Mouse (Mus musculus) ES-Bruce4 (cell line): Measurements from ENCODE around the gene Oaz2. TPM values are rescaled to one million over a fixed set of nuclear protein-coding genes. Genes with fewer than 3 reads are reported as not detected.

ENCODE experiments used
- H3K27ac ChIP-seq: 2 replicates; pipeline ENCODE4 v1.5.1; 2012; ENCODE audit warnings: low read length, inconsistent platforms; ENCODE audit not compliant: insufficient read depth
- H3K27me3 ChIP-seq: 2 replicates; pipeline ENCODE4 v1.6.1; 2012; ENCODE audit warnings: mild to moderate bottlenecking, low read length, inconsistent platforms; ENCODE audit not compliant: control insufficient read depth, poor library complexity, insufficient read depth, severe bottlenecking
- H3K36me3 ChIP-seq: 2 replicates; pipeline ENCODE4 v1.6.1; 2012; ENCODE audit warnings: inconsistent platforms, mild to moderate bottlenecking, low read length, moderate library complexity; ENCODE audit not compliant: control insufficient read depth, poor library complexity, insufficient read depth, severe bottlenecking
- H3K4me1 ChIP-seq: one replicate; pipeline ENCODE4 v1.8.1; 2011; ENCODE audit warnings: low read length; ENCODE audit not compliant: control insufficient read depth, insufficient read depth
- H3K4me3 ChIP-seq: 2 replicates; pipeline ENCODE4 v1.5.1; 2011; ENCODE audit warnings: low read depth, mild to moderate bottlenecking, low read length
- H3K9ac ChIP-seq: 2 replicates; pipeline ENCODE4 v1.6.1; 2012; ENCODE audit warnings: low read depth, mild to moderate bottlenecking, inconsistent platforms; ENCODE audit not compliant: poor library complexity, severe bottlenecking
- H3K9me3 ChIP-seq: replicated peaks from 2 replicates; pipeline ENCODE4 v1.6.1; 2012; ENCODE audit warnings: mild to moderate bottlenecking, low read length, inconsistent platforms; ENCODE audit not compliant: control insufficient read depth, poor library complexity, insufficient read depth, severe bottlenecking
- CTCF ChIP-seq: IDR thresholded peaks from one replicate; pipeline ENCODE4 v1.8.1; 2011; ENCODE audit warnings: low read depth, low read length
- EP300 ChIP-seq: IDR thresholded peaks from 2 replicates; pipeline ENCODE4 v1.6.1; 2011; ENCODE audit warnings: low read depth, low read length; ENCODE audit not compliant: insufficient read depth
- POLR2A ChIP-seq: IDR thresholded peaks from one replicate; pipeline ENCODE4 v1.8.1; 2011; ENCODE audit warnings: low read length; ENCODE audit not compliant: insufficient read depth
- polyA plus RNA-seq: library from polyadenylated mRNA; stranded (reverse); fragments of >200 nt; gene quantifications from 2 replicates; pipeline ENCODE4 v1.2.4, GENCODE M21; 2011; ENCODE audit warnings: low read depth; ENCODE audit not compliant: missing spikeins, insufficient read depth, insufficient read length

Oaz2 gene
- polyA plus RNA-seq, 1 experiment: 81.5 TPM

DNA sequence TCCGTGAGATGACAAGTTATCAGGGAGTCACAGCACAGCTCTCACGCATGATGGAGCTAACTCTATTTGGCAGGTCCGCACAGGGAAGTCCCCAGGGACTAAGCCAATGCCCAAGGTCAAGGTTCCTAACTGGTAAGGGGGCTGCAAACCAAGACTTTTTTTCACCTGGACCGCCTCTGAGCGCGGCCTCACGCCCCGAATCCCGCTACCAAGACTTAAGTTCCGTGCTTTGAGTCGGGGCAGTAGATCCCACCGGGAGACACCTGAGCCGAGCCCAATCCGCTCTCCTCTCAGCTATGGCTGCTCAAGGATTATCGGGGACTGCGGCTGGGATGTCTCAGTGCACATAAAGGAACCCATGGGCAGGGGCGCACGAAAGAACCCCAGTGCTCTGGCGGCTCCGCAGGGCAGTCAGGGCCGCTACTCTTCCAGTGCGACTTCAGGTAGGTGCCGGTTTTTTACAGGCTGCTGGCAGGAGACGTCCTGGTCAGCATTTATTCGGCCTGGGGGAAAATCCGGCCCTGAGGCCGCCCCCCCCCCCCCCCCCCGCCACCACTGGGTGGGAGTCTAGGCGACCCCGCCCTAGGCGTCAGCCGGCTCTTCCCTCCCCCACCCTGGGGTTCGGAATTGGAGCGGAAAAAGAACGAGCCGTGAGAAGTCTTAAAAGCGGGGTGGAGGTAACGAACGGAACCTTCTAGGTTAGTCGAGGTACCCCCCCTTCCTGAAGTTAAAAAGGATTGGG, 38.6 kb upstream of the Oaz2 start, which contains the start of gene Rbpms2:
TSS of gene Rbpms2 (plus strand) at position 624 of the 742 bp plus-strand sequence.
- Histone ChIP-seq H3K4me3 (peak within 1 kb of the TSS; percentile 92), H3K36me3 (no peaks in the 10 kb centered on the region), H3K9ac (peak within 1 kb of the TSS; percentile 85), H3K27me3 (no peaks in the 10 kb centered on the region), H3K27ac (peak within 1 kb of the TSS; percentile 91), H3K9me3 (no peaks in the 10 kb centered on the region), H3K4me1 (no peaks in the 10 kb centered on the region)
- TF ChIP-seq EP300 (no peak), POLR2A (peak; percentile 17), CTCF (no peak)

DNA sequence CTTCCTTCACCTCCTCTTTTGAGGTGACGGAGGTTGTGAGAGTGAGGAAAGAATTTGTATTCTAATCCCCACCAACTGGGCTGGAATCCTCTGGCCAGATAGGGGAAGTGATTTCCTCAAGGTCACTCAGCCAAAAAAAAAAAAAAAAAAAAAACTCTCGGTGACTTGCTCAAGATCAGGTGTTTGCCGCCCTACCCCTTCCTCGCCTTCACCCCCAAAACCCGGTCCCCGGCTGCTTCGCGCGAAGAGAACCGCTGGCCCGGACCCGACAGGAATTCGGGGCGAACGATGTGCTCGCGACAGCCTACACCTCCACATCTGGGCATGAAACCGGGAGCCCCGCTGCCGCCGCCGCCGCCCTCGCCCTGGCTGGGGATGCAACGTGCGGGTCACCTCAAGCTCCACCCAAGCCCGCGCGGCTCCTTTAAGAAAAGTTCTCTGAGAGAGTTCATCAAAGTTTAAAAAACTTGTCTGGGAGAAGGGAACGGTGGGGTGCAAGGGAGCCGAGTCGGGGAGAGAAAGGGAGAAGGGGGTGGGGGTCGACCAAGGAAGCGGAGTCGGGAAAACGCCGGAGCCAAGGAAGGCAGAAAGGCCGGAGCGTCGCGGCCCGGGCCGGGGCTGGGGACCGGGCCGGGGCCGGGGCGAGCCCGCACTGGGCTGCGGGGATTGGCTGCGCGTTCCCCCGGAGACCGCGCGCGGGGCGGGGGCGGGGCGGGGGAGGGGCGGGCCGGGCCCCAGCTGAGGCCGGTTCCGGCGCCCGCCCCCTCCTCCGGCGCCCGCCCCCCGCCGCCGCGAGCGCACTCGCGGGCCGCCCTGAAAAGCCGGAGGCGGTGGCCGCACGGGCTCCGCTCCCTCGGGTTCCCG, 37.8 kb upstream of the Oaz2 start:
- no peaks in the 10 kb centered on the region for H3K36me3 ChIP-seq
- H3K27me3 ChIP-seq: no peaks in the 10 kb centered on the region
- H3K4me1 ChIP-seq: no peaks in the 10 kb centered on the region
- TF ChIP-seq EP300: no peak
- TF ChIP-seq CTCF: no peak
- TF ChIP-seq POLR2A: no peak
- H3K9ac ChIP-seq: peak overlapping the region; percentile 85
- no peaks in the 10 kb centered on the region for H3K9me3 ChIP-seq
- peak overlapping the region; percentile 91 for H3K27ac ChIP-seq
- peak overlapping the region; percentile 92 for H3K4me3 ChIP-seq

DNA sequence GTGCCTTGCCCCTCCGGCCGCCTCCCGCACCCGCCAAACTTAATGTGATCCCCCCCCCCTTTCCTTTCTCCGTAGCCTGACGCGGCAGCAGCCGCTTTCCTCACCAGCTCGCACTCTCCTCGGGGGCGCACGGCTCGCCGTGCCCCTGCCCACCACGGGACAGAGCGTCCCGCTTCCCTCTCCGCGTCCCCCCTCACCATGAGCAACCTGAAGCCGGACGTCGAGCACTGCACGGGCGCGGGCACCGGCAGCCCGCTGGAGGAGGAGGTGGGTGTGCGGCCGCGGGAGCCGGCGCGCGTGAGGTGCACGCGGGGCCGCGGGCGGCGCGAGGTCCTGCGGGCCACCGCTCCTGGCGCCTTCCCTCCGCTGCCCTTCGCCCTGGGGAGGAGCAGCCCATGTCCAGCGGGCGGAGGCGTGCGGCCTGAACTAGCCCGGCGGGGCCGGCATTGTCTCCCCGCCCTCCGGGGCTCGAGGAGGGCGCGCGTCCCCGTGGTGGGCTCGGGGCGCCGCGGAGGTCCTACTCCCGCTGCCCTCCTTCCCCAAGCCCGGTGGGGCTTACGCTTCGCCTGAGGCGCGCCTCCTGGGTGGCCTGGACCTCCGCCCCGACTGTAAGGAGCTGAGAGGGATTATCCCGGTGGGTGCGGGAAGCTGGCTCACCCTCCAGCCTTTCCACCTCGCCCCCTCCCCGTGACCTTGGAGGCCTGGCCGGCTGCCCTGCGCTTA, 37.0 kb upstream of the Oaz2 start:
- H3K4me3 ChIP-seq: peak overlapping the region; percentile 92
- TF ChIP-seq EP300 (0 out of 2 replicates have a peak, but pooled peaks have one; percentile 35), POLR2A (no peak)
- peak overlapping the region; percentile 21 for H3K27ac ChIP-seq
- H3K4me1 ChIP-seq: no peaks in the 10 kb centered on the region
- no peaks in the 10 kb centered on the region for H3K27me3 ChIP-seq
- H3K9ac ChIP-seq: peak overlapping the region; percentile 85
- no peaks in the 10 kb centered on the region for H3K36me3 ChIP-seq
- H3K9me3 ChIP-seq: no peaks in the 10 kb centered on the region

DNA sequence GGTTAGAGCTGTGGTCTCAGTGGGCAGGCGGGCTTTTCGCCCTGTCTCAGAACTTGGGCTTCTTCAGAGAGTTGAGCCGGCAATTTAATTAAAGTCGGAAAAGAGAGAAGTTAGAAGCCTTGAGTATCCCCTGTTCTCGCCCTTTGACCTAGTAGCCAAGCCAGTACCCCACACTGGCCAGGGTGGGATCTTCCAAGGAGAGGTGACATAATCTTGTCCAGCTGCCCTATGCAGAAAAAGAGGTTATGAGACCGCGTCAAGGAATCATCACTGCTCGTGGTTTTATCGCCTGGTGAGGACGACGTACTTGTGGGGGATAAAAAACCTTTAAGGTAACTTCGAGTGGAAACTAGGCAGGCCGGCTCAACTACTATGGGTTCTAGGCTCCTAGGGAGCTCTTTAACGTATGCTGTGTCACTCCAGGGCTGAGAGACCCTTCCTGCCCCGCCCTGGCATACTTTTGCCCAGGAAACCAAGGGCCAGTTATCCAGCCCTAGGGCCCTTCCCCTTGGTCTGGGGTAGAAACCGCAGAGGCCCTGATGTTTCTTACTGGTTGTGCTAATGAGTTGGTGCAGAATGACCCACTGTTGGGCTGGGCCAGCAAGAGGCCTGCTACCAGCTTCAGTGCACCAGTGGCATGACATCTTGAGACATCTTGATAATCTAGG, 36.3 kb upstream of the Oaz2 start:
- H3K36me3 ChIP-seq: peaks cover 4% of the 10 kb centered on the region; the same call in 1 of the 2 replicates
- H3K9ac ChIP-seq: peak overlapping the region; percentile 85
- H3K4me3 ChIP-seq: peak overlapping the region; percentile 92
- H3K27me3 ChIP-seq: no peaks in the 10 kb centered on the region
- H3K4me1 ChIP-seq: no peaks in the 10 kb centered on the region
- H3K9me3 ChIP-seq: no peaks in the 10 kb centered on the region
- peak overlapping the region; percentile 21 for H3K27ac ChIP-seq
- TF ChIP-seq POLR2A: no peak
- no peak for TF ChIP-seq EP300
- no peak for TF ChIP-seq CTCF

DNA sequence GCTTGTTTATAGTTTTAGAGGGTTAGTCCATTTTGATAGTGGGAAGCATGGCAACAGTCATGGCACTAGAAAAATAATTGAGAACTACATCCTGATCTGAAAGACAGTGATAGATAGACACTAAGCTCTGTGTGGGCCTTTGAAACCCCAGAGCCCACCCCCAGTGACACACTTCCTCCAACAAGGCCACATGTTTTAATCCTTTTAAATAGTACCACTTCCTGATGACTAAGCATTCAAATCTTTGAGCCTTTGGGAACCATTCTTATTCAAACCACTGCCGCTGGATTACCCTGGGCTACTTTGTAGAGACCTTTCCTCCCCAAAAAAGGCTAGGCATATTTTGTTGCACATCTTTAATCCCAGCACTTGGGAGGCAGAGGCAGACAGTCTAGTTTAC, 32.0 kb upstream of the Oaz2 start:
- Histone ChIP-seq H3K9me3 (no peaks in the 10 kb centered on the region), H3K9ac (0 out of 2 replicates have a peak overlapping the region, but pooled peaks have one; percentile 46), H3K27ac (peak overlapping the region; percentile 86), H3K36me3 (peaks cover 4% of the 10 kb centered on the region; the same call in 1 of the 2 replicates), H3K4me1 (peaks cover 7% of the 10 kb centered on the region), H3K4me3 (no peak overlapping the region), H3K27me3 (no peaks in the 10 kb centered on the region)
- TF ChIP-seq CTCF (no peak), POLR2A (no peak), EP300 (no peak)
